Mouse (Mus musculus) ES-Bruce4 (cell line): ENCODE measurements around the gene Ephb1.

Experiments used
- CTCF ChIP-seq: IDR thresholded peaks from one replicate; pipeline ENCODE4 v1.8.1; 2011; ENCODE audit warnings: low read depth, low read length
- EP300 ChIP-seq: IDR thresholded peaks from 2 replicates; pipeline ENCODE4 v1.6.1; 2011; ENCODE audit warnings: low read depth, low read length; ENCODE audit not compliant: insufficient read depth

GRCm38 (mm10) chr9:102365536-102365935 lies 11.0 kb upstream of the Ephb1 start:
- TF ChIP-seq CTCF (no peak), EP300 (no peak)
